Mouse (Mus musculus) brain, adult 2 months (tissue): ENCODE results near the gene Hist1h4f.
A peak's percentile ranks its signal among the peaks of the same experiment; 100 is the strongest.
"Not testable (repeated sequence)": the region's sequence is repeated elsewhere in the genome, so short reads cannot be mapped to it uniquely, and the experiment has no call there.

Experiments used
- DNase-seq: peaks from one replicate; pipeline ENCODE4 v3.0.0; 2011; ENCODE audit warnings: low read depth, low spot score

The Hist1h4f gene

DNA sequence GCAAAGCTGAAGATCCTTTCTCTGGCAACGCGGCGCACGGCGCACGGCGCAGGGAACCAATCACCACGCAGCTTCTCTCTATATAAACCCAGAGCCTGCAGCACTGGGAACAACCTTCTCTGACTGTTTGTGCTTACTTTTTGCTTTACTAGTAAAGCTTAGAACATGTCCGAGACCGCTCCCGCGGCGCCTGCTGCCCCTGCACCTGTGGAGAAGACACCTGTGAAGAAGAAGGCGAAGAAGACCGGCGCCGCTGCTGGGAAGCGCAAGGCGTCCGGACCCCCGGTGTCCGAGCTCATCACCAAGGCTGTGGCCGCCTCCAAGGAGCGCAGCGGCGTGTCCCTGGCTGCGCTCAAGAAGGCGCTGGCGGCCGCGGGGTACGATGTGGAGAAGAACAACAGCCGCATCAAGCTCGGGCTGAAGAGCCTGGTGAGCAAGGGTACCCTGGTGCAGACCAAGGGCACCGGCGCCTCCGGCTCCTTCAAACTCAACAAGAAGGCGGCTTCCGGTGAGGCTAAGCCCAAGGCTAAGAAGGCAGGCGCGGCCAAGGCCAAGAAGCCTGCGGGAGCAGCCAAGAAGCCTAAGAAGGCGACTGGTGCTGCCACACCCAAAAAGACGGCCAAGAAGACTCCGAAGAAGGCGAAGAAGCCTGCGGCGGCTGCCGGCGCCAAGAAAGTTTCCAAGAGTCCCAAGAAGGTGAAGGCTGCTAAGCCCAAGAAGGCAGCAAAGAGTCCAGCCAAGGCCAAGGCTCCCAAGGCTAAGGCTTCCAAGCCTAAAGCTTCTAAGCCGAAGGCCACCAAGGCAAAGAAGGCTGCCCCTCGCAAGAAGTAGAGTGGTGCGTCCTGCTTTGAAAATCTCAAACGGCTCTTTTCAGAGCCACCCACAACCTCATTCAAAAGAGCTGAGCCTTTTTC is 3.7 kb upstream of the Hist1h4f start:
- DNase-seq, result peak; percentile 93

GRCm38 (mm10) chr13:23554393-23554792 is 2.9 kb upstream of the Hist1h4f start:
- DNase-seq, result no peak

DNA sequence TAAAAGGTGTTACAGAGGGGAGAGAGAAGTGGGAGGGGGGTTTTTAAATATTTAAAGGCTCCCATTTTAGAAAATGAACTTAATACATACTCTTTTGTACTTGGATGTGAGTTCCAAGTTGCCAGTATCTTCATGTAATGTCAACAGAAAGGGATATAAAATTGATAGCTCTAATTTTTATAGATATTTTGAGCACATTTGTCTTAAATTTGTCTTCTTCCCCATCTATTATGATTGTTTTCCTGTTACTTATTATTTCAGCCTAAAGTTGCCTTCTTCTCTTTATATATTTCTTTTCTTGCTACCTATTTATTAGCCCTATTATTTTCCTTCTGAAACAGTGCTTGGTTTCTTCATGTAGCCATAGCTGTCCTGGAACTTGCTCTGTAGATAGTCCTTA is 1.5 kb upstream of the Hist1h4f start, which contains the start of gene Hist1h1d:
Gene Hist1h1d, plus strand, starts transcription at position 301 of the 400 bp plus-strand sequence.
- no peak for DNase-seq

DNA sequence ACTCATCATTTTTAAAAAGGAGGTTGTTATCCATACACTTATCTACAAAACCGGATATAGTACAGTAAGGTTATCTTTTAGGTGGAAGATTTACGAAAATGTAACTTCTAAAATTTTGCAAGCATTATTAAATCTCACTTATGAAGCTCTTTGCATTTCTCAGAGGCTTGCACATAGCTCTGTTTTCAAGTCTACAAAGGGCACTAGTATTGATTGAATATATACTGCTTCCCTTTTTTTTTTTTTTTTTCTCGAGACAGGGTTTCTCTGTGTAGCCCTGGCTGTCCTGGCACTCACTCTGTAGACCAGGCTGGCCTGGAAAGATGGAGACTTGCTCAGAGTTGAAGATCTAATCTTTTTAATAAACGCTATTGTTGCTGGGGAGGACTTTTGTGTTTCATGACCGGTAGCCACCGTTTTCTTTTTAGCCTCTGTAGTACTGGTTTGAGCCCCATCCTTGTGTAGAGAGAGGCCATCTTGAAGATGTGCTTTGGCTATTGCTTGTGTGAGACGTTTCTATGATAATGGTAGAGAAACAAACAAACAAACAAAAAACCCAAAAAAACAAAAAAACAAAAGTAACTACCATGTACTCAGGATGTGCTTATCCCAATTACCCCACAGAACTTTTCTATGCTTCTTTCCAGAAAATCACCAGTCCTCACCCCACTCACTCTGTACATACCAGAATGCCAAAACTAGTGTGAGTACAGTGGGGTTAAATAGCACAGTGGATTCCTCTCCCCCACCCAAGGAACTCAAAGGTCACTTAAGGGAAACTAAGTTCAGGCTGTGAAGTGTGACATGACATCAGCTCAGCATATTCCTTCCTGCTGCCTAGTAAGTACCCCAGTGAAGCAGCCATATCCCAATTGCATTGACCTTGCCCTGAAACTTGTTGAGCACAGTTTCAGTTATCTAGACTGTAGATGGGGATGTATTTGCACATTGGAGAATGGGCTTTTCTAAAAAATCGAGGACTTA is 775 bp upstream of the Hist1h4f start:
- no peak for DNase-seq

- no peak for DNase-seq
These were observed 695 bp downstream of the Hist1h4f start for GRCm38 (mm10) chr13:23550761-23551145.

DNA sequence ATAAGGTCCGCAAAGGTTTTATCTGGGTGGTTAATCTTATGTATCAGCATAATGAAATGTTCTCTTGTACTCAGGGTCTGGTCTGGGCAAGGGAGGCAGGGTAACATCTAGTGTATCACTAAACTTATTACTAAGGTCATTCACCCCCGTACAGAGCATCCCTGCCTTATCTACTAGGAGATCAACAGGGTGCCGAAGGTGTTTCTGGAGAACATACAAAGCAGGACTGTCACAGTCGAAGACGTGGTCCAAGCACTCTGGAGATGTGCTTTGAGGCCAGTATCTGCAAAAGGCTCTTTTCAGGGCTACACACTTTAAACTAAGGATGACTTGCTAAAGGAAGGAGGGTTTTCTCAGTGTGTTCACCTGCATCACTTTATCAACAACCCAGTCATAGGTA is 4.8 kb downstream of the Hist1h4f start:
- no peak for DNase-seq

GRCm38 (mm10) chr13:23544787-23545120 is 6.7 kb downstream of the Hist1h4f start:
- not testable (repeated sequence) for DNase-seq

GRCm38 (mm10) chr13:23543965-23544786 is 7.3 kb downstream of the Hist1h4f start, which contains the start of gene Hist1h3f:
TSS of gene Hist1h3f (plus strand) at chr13:23544052.
- peak; percentile 97 for DNase-seq

GRCm38 (mm10) chr13:23542999-23543607 is 8.3 kb downstream of the Hist1h4f start, which contains the start of gene Hist1h2bh:
TSS of gene Hist1h2bh (minus strand) at chr13:23543392.
- DNase-seq, result peak; percentile 98

GRCm38 (mm10) chr13:23542225-23542980 is 9.0 kb downstream of the Hist1h4f start:
- DNase-seq, result not testable (repeated sequence)

DNA sequence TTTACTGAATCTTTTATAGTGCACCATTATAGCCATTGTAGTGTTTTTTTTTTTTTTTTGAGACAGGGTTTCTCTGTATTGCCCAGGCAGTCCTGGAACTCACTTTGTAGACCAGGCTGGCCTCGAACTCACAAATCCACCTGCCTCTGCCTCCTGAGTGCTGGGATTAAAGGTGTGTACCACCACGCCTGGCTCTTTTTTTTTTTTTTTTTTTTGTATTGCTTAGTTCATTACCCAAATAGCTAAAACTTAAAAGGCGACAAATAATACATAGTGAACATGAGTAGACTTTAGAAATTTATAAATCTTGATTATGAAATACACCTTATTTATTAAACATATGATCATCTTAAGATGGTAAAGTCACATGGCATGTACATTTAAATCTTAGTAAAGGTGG is 10.0 kb downstream of the Hist1h4f start:
- no peak for DNase-seq

- not testable (repeated sequence) for DNase-seq
These were observed 11.6 kb downstream of the Hist1h4f start for GRCm38 (mm10) chr13:23539821-23540220.

DNA sequence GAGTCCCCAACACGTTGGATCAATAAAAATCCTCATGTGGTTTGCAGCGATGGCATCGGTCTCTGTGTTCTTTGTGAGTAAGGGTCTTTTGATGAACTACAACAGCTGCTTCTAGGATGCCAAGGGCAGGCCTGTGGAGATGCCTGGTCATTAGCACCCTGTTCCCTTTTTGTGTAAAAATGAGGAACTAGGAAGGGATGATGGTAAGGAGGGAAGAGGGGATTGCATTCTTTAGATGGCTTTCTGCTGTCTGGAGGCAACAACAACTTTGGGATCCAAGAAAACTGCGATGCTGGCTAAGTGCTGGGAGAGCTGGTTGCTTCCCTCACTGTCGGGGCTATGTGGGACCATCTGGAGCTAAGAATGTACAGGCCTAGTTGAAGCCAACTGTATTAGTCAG is 13.2 kb downstream of the Hist1h4f start:
- DNase-seq, result no peak

- no peak for DNase-seq
These were observed 14.3 kb downstream of the Hist1h4f start for GRCm38 (mm10) chr13:23537006-23537710.

- no peak for DNase-seq
These were observed 15.2 kb downstream of the Hist1h4f start for GRCm38 (mm10) chr13:23536076-23536822.

- DNase-seq, result peak; percentile 97
These were observed 16.0 kb downstream of the Hist1h4f start, which contains the start of gene Hist1h3g for GRCm38 (mm10) chr13:23535137-23536075. TSS of gene Hist1h3g (plus strand) at chr13:23535422.

GRCm38 (mm10) chr13:23534368-23535131 is 16.9 kb downstream of the Hist1h4f start:
- DNase-seq, result no peak
